Mouse (Mus musculus) ES-CJ7 (cell line): Measurements from ENCODE around the gene Cfap100.

ENCODE experiments used
- DNase-seq: peaks from one replicate; pipeline ENCODE4 v3.0.0; 2011; ENCODE audit warnings: low read depth, low spot score

Gene Cfap100

DNA sequence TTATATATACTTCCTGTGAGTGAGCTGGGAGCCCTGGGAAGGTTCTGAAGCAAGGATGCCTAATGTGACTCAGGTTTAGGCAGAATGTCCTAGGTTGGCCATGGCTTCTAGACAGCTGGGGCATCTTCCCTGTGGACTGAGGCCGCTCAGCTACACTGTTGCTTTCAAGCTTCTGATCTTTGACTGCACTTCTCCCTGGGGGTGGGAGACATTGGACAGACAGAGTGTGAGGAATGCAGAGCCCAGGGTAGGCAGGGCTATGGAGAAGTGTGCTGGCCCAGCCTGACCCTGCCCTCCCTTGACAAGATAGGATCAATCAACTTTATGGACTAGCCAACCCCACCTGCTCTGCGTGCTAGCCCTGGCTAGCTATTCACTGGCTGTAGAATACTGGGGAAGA, 32.6 kb upstream of the Cfap100 start:
- no peak for DNase-seq

DNA sequence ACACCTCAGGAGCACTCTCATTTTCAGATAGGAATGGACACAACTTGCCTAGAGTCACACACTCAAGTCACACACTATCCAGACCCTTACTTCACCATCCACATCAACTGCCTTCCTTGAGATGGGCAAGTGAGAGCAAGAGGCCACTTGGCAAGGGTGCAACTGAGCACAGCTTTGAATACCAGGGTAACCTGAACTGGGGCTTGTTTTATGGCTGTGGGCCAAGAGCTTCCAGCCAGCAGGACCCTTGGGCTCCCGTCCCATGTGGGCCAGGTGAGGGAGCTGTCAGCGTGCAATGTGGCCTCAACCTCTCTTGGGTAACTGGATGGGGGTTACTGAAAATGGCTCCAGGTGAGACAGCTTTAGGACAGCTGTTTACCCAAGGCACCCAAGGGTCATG, 28.8 kb upstream of the Cfap100 start:
- DNase-seq, result no peak

DNA sequence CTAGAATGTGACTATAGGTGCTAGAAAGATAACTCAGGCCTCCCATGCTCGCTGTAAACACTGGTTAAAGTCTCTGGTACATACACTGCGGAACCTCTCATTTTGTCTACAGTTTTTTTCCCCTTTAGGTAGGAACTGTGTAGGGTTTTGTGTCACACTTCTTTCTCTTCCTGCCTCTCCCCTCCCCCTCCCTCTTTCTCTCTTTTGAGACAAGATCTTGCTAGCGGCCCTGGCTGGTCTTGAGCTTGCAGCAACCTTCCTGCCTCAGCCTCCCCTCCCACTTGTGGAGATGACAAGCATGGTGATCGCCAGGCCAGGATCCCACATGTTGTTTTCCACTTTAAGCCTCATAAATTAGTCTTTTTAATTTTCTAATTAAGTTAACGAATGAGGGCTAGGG, 25.2 kb upstream of the Cfap100 start:
- peak; percentile 77 for DNase-seq

DNA sequence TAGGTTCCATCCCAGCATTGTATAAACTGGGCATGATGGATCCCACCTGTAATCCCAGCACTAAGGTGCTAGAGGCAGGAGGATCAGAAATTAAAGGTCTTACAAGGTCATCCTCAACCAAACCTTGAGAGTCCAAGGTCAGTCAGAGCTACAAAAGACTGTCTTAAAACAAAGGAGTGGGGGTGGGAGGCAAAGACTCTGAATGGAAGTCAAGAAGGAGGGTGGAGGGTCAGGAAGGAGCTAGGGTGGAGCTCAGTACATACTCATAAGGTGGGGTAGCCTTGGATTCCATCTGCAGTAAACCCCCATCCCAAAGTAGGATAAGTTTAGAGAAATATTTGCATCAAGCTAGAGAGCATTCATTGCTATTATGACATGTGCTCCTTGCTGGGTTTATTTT, 24.0 kb upstream of the Cfap100 start:
- DNase-seq, result peak; percentile 96

DNA sequence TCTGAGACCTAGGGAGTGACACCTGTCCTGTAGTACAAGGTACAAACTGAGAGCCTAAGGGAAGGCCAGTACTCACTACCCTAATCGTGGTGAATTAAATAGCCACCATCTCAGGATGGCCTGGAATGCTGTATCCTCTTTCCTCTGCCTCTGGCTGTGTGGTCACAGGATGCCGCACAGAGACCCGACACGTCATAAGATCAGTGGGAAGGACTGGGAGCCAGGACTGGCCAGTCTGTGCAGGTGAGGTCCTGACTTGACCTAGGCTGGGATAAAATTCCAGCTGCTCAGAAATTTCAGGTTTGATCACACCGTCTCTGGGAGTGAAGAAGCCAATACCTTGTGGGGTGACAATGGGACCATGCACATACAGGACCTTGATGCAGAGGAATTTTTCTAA, 22.9 kb upstream of the Cfap100 start:
- DNase-seq, result no peak

DNA sequence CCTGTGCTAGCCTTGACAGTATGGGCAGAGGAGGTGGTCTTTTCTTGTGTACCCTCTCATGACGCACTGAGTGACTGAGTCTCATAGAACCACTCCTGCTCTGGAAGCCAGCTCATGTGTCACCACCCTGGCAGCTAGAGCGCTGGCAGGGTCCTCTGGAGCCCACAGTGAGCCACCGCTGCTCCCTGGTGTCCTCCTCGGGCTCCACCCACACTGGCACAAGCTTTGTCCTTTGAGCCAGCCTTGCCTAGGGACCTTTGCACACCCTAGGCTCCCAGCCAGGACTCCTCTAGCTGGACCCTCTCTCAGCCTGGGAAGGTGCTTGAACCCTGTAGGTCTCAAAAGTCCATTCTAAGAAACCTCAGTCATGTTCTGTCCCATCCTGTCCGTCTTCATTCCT, 22.1 kb upstream of the Cfap100 start:
- DNase-seq, result no peak

DNA sequence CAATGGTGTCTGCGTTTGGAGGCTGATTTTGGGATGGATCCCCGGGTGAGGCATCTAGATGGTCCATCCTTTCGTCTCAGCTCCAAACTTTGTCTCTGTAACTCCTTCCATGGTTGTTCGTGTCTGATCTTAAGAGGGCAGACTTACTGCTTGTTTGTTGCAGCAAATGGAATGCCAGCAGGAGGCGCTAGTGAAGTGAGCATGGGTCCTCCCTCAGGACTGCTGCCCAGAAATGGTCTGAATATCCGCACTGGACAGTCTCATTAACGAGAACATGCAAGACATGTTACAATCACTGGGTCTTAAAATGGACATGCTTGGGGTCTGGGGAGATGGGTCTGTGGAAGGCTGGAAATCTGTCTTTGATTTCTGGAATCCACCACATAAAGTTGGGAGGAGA, 21.6 kb upstream of the Cfap100 start:
- peak; percentile 87 for DNase-seq

DNA sequence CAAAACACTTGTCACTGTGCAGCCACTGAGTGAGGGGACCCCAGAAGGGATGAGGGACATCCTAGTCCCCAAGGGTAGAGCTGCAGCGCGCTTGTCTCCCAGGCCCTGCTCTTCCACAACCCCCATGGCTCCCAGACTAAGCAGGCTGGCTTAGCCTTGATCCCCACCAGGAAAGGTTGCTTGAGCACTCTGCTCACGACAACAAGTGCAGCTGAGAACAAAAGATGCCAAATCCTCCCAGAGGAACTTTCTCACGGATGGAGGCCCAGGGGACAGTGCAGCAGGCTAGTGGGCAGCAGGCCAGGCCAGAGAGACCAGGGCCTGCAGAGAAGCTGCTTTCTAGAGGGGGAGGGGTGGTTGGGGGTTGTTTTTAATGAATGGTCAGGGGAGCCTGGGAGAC, 18.3 kb upstream of the Cfap100 start:
- no peak for DNase-seq

DNA sequence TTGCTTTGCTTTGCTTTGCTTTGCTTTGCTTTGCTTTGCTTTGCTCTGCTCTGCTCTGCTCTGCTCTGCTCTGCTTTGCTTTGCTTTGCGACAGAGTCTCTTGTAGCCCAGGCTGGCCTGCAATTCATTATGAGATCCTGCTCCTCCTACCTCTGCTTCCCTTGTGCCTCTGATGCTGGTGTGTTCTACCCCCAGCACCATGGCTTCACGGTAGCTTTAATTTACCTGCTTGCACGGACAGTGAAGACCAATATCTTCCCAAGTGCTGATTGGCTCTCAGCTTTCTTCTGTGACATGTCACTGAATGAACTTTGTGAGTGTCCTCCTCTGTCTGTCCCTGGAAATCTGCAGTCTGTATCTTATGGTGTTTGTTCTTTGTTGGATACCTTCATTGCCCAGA, 8.4 kb upstream of the Cfap100 start:
- DNase-seq, result peak; percentile 64

DNA sequence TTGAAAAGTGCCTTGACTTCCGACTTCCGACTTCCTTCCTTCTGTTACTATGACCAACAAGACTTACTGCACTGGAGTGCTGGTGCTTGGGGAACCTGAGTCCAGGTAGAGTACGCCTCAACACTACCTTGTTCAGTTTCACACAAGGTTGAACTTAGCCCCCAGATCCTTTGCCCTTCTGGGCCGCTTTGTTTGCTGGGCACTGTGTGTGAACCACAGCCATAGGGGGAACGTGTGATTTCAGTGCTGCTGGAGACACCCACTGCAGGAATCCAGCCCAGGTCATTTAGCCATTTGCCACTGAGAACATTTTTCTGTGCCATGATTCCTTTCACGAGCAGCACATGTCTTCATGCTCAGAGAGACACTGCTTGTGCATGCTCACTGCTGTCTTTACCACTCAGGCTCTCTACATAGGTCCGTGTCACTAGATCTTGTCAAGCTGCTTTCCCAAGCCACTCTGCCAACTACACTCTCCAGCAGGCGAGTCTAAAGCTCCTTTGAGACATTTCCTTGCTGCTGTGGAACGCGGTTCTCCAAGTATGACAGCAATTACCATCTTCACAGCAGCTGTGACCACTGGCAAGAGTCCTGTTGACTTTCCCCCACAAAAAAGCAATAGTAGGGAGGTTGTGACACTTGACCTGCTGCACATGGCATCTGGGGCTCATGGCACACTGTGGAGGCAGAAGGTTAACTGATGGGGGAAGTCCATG, 7.8 kb upstream of the Cfap100 start:
- peak; percentile 29 for DNase-seq

DNA sequence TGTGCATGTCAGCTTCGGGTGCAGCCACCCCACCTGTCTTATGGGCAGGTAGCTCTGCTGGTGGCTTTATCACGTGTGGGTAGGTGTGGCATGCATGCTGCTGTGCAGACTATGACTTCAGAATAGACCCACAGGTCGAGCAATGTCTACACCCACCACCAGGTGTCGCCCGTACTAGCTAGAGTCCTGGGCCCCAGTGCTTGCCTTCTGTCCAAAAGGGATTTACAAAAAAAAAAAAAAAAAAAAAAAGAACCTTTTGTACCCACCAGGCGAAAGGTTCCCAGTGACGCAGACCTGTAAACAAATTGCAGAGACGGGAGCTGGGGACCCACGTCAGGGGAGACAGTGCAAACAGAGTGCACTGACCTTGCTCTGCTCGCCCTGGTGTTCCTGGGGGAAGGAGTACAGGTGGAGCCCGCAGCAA, 6.6 kb upstream of the Cfap100 start:
- DNase-seq, result peak; percentile 96

DNA sequence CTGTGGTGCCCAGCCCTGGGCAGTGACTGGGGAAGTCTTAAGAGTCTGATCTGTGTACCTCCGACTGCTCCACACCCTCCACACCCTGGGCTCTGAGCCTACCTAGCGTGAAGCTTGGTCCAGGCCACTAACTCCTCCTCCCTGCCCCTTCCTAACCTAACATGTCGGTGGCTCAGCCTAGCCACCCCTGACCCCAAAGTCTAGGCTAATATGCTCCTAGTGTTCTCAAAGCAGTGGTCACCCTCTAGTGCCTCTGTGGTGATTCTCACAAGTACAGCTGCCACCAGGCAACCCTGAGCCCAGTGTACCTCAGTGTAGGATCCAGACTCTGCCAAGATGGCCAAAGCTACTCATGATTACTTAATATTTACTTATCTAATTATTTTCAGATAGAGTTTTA, 6.1 kb upstream of the Cfap100 start:
- peak; percentile 35 for DNase-seq

DNA sequence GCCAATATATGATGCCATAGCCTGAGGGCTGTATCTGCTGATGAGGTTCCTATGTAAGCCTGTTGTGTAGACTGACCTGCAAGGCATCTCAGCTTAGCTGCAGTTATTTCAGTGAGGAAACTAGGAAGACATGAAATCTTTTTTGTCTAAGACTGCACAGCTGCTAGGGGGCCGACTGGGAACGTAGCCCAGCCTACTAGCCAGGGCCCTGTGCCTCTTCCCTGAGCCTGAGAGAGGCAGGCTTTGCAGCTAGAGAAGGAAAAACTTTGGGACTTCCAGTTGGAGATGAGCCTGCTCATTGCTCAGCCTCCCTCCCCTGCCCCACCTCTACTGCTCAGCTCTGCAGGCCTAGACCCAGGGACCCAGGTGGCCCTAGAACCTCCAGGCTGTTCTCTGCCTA, 2.9 kb upstream of the Cfap100 start:
- DNase-seq, result no peak

DNA sequence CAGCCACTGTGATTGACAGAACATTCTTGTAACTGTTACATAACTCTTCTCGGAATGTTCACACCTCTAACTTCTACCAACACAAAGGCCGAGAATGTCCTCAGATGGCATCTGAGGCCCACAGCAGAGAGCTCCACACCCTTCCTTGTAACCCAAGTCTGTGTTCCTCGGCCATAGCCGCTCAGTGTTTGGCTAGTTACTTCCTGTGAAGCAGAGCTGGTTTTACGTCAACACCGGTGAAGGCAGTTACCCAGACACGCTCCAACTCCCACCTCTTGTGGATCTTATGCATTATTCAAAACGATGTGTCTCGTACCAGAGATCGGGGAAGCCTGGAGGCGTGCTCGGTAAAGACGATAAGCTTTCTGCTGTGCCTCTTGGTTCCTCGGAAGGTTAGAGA, 1.3 kb upstream of the Cfap100 start:
- no peak for DNase-seq

DNA sequence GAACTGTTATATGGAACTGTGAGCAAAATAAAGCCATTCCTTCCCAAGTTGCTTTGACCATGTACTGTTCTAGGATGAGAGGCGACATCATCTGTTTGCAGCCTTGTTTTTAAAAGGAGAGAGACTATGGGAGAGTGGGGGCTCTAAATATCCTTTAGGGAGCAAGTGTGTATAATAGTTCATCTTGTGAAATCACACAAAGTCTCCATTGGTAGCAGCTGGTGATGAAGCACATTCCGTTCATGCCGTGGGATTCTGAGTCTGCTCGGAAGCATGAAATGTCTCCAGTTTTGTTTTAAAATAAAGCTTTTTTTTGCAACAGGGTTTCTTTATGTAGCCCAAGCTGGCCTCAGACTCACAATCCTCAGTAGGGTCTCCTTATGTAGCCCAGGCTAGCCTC, 2.6 kb downstream of the Cfap100 start:
- no peak for DNase-seq

DNA sequence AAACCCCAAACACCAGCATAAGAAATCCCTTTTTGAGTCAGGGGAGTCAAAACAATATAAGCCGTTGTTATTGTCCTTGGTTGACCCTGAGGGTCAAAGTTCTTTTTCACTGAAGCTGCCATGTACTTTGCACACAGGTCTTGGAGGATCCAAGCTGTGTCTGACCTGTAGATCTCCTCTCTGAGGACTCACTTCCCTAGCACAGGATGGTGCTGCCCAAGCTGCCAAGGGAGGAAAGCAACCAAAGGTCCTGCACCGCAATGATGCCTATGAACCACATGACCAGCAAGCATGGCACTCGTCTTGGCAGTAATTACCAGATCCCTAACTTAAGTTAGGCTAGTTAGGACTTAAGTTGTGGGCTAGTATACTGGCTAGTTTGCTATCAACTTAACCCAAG, 3.2 kb downstream of the Cfap100 start:
- no peak for DNase-seq

DNA sequence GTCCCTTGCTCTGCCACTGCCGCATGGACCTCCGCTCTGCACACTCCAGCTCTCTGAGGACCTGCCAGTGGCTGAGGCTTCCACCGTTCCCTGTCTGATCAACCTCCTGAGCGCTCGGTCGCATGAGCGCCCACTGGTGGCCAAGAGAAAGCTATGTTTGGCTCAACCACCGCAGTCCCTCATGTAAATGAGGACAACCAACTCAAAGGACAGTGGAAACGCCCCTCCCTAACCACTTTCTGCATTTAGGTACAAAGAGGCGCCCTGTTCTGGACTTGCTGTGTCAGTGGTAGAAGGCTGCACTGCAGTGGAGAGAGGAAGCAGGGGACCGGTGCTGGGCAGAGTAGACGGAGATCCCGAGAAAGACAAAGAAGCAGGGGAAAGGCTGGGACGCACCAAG, 6.0 kb downstream of the Cfap100 start:
- DNase-seq, result peak; percentile 97

DNA sequence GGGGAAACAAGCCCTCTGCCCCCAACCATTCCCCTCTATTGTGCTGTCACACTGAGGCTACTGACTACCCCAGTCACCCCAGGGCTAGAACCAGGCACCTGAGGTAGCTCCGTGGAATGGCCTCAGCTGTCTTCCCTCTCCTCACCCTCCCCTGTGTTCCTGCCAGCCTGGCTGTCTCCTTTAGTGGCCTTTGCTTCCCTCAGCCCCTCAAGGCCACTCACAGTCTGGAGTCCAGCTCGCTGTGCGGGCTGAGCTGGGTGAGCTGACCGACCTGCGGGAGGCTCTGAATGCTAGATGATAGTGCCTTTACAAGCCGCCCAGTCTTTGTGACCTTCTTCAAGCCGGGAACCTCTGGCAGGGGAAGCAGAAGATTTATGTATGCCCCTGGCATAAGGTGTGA, 16.7 kb downstream of the Cfap100 start:
- no peak for DNase-seq

DNA sequence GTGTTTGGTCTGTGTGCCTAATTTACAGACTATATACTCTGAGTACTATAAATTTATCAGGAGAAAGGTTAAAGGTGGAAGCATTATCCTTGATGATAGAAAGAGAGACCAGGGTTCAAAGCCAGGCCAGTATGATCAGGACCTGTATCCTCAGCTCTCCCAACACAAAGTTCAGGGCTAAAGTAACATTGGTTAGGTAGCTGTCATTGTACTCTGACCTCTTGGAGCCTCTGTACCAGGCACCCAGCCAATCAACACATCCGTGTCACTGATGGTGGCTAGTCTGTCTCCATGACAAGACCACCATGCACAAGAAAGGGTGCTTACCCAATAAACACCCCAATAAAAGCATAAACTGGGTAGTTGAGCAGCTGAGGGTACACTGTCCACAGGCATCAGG, 17.6 kb downstream of the Cfap100 start:
- no peak for DNase-seq

DNA sequence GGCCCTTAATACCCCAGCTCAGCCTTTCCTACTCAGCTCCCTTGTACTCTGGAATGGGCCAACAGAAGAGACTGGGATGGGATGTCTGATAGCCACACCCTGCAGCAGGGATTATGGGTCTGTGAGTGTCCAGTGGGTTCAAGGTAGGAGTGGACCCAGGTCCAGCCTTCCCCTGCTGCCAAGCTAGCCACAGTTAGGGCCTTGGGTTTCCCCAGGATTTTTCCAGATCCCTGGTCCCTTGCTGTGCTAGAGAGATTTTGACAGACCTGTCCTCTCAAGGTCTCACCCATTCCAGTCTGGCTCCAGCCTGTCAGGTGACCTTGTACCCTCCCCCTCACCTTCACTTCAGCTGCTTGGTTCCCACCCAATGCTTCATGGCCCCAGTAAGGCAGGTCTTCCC, 20.0 kb downstream of the Cfap100 start:
- DNase-seq, result no peak

DNA sequence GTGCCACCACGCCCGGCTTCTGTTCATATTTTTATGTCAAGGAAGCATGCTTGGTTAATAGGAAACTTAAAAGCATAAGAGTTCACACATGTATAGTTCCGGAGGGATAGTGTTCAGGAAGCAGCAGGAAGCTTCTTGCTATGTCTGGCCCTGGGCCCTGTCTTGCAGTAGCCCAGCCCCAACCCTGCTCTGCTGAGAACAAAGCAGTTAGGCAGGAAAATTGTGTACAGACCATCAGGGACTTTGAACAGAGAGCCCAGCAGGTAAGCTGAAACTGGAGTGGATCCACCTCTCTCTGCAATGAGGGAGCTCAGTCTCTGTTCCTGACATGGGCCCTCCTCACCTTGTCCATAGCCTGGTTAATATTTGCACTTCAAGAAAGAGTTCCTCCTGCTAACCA, 31.3 kb downstream of the Cfap100 start:
- no peak for DNase-seq

DNA sequence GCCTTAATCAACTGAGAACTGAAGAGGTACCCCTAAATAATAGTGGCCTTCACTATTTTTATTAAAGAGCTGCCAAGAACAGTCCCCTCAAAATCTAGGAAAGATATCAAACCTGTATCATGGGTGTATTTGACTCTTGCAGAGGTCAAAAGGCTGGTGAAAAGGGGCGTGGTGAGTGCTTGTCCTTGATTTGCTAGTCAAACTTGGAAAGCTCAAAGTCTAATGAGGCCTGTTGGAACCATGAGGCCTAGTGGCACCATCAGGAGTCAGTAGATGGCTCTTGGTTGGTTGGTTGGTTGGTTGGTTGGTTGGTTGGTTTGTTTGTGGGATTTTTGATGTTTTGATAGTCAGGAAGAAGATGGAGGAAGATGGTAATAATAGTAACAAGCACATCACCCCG, 32.8 kb downstream of the Cfap100 start:
- no peak for DNase-seq

DNA sequence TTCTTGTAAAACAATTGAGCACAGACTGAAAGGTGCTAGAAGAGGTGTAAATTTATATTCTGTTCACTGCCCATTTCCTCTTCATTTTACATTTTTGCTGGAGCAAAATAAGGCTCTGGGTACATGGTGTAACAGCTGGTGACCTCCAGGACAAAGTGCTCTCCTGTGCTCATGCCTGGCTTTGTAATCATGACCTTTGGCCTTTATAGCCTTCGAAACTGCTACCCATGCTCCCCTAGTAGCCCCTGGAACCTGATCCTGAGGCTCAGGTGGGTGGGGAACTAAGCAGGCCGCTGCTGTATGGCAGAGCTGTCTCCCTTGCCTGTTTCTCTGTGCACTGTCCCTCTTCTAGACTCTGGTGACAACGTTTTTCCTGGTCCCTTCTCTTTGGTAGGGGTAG, 34.6 kb downstream of the Cfap100 start:
- no peak for DNase-seq

DNA sequence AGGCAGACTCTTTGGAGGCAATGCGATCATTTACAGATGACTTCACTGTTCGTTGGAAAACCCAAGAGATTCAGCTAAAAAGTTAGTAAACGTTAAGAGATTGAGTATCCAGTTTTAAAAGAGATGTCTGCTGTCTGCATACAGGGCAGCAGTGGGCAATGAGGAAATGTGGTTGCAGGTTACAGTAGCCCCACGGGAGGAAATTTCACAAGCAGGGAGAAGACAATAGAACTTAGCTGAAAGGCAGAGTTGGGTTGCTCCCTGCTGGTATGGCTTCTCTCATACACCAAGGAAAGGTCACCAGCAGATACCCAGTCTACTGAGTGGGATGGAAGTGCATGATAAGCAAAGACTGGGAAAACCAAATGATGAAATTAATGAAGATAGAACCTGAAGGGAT, 38.0 kb downstream of the Cfap100 start:
- DNase-seq, result no peak
